Mouse (Mus musculus): ENCODE data around the gene Galk2. TPM values are rescaled to one million over a fixed set of nuclear protein-coding genes. Genes with fewer than 3 reads are reported as not detected.

The Galk2 gene
- polyA plus RNA-seq, 1 experiment = 6.2 TPM

DNA sequence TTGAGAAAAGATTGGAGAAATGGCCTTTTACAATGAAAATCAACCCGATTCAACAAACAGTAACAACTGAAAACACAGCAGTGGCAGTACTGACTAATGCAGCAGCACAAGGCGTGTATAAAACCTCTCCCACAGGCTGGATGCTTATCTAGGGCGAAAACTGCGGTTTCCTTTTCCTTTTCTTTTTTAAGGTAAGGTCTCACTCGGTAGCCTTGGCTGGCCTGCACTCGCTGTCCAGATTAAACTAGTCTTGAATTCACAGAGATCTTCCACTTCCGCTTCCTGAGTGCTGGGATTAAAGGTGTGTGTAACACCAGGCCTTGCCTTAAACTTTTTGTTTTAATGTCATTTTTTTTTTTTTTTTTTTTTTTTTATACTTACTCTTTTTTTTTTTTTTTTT is 20.8 kb upstream of the Galk2 start:
- WGBS = 74% methylated on average over 7 of the region's 7 CpGs
- H3K4me3 ChIP-seq (replicated peaks; ENCODE audit: control insufficient read depth, low read depth, low read length) = no peak overlapping the region
- no peak overlapping the region for H3K27ac ChIP-seq (ENCODE audit: control insufficient read depth, insufficient read depth, low read depth, low read length, poor library complexity)
- H3K4me1 ChIP-seq (ENCODE audit: control insufficient read depth, insufficient read depth, low read length) = no peaks in the 10 kb centered on the region
- TF ChIP-seq POLR2A (IDR thresholded peaks at IDR 0.05; ENCODE audit: borderline replicate concordance, control insufficient read depth, low read depth, low read length) (no peak), CTCF (IDR thresholded peaks at IDR 0.05; ENCODE audit: control insufficient read depth, insufficient read depth, low read length) (no peak)

DNA sequence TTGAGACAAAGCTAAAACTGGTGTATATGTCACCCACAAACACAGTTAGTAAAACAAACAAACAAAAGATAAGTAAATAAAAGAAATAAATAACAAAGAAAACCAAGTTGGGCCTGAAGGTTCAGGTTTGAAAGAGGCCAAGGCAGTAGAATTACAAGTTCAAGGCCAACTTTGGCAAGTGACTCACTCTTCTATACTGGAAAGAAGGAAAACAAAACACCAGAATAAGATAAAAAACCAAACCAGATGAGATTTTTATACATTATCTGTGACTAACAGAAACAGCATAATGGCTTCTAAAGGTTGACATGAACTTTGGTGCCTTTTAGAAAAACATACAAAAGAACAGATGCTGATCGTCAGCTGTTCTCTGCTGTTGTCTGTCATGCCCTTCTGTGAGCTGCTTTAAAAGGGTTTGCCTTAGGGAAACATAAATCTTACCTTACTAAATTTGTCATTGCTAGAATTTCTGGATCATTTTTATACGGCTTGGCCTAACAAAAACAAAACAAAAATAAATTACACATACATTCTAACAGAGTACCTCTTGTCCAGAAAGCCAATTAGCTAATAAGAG is 20.1 kb upstream of the Galk2 start:
- TF ChIP-seq CTCF (IDR thresholded peaks at IDR 0.05; ENCODE audit: control insufficient read depth, insufficient read depth, low read length) (no peak), POLR2A (IDR thresholded peaks at IDR 0.05; ENCODE audit: borderline replicate concordance, control insufficient read depth, low read depth, low read length) (no peak)
- WGBS = 86% methylated on average over 2 of the region's 2 CpGs
- no peak overlapping the region for H3K4me3 ChIP-seq (replicated peaks; ENCODE audit: control insufficient read depth, low read depth, low read length)
- H3K27ac ChIP-seq (ENCODE audit: control insufficient read depth, insufficient read depth, low read depth, low read length, poor library complexity) = no peak overlapping the region
- H3K4me1 ChIP-seq (ENCODE audit: control insufficient read depth, insufficient read depth, low read length) = no peaks in the 10 kb centered on the region

DNA sequence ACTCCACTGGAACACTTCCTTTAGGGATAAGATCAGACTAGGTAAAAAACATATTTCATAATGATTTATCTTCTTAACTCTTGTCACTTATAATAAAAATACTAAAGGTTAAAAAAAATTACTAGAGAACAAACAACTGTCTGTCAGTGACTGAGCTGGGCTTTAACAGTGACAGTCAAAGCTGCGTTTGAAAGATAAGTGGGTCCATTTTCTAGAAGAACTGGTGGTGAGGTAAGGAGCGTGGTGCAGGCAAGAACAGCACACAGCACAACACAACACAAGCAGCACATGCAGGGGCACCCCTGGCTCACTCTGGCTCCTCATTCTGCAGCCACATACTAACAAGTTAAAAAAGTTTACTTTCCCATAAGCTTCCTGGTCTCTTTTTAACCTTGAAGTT is 7.7 kb upstream of the Galk2 start:
- Histone ChIP-seq H3K27ac (ENCODE audit: control insufficient read depth, insufficient read depth, low read depth, low read length, poor library complexity) (no peak overlapping the region), H3K4me1 (ENCODE audit: control insufficient read depth, insufficient read depth, low read length) (no peaks in the 10 kb centered on the region; the same call in 1 of the 2 replicates), H3K4me3 (replicated peaks; ENCODE audit: control insufficient read depth, low read depth, low read length) (no peak overlapping the region)
- 65% methylated on average over 2 of the region's 2 CpGs for WGBS
- no peak for TF ChIP-seq POLR2A (IDR thresholded peaks at IDR 0.05; ENCODE audit: borderline replicate concordance, control insufficient read depth, low read depth, low read length)
- TF ChIP-seq CTCF (IDR thresholded peaks at IDR 0.05; ENCODE audit: control insufficient read depth, insufficient read depth, low read length) = no peak

DNA sequence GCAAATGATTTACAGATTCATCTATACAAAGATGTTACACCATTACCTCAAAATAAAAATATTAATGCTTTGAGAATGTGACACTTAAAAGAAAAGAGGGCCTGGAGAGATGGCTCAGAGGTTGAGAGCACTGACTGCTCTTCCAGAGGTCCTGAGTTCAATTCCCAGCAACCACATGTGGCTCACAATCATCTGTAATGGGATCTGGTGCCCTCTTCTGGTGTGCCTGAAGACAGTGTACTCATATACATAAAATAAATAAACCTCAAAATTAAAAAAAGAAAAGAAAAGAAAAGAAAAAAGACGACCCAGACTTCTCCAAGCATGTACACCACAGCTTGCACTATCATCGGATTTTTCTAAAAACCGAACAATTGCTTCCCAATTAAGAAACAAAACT is 1.2 kb upstream of the Galk2 start:
- Histone ChIP-seq H3K4me1 (ENCODE audit: control insufficient read depth, insufficient read depth, low read length) (no peaks in the 10 kb centered on the region; the same call in 1 of the 2 replicates), H3K27ac (ENCODE audit: control insufficient read depth, insufficient read depth, low read depth, low read length, poor library complexity) (no peak overlapping the region), H3K4me3 (replicated peaks; ENCODE audit: control insufficient read depth, low read depth, low read length) (no peak overlapping the region)
- 34% methylated on average over 3 of the region's 3 CpGs for WGBS
- TF ChIP-seq CTCF (IDR thresholded peaks at IDR 0.05; ENCODE audit: control insufficient read depth, insufficient read depth, low read length) (no peak), POLR2A (IDR thresholded peaks at IDR 0.05; ENCODE audit: borderline replicate concordance, control insufficient read depth, low read depth, low read length) (no peak)

DNA sequence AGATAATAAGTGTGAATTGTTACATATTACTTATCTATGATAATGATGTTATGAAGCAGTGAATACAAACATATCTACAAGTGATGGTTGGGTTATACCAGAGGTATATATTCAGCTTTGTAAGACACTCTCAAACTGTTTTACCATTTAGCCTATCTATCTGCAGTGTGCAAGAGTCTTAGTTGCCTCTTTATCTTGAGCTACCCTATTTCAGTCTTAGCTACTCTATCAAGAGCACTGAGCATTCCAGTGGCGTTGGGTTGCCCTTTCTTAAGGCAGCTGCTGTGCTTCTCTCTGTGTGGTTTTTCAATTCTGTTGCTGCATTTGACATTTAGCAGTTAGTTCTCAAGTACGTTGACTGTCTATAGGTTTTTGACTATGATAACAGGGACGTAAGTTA is 4.9 kb downstream of the Galk2 start:
- Histone ChIP-seq H3K27ac (ENCODE audit: control insufficient read depth, insufficient read depth, low read depth, low read length, poor library complexity) (no peak overlapping the region), H3K4me1 (ENCODE audit: control insufficient read depth, insufficient read depth, low read length) (no peaks in the 10 kb centered on the region; the same call in 1 of the 2 replicates), H3K4me3 (replicated peaks; ENCODE audit: control insufficient read depth, low read depth, low read length) (no peak overlapping the region)
- WGBS = 75% methylated on average over 3 of the region's 3 CpGs
- TF ChIP-seq CTCF (IDR thresholded peaks at IDR 0.05; ENCODE audit: control insufficient read depth, insufficient read depth, low read length) (no peak), POLR2A (IDR thresholded peaks at IDR 0.05; ENCODE audit: borderline replicate concordance, control insufficient read depth, low read depth, low read length) (no peak)

DNA sequence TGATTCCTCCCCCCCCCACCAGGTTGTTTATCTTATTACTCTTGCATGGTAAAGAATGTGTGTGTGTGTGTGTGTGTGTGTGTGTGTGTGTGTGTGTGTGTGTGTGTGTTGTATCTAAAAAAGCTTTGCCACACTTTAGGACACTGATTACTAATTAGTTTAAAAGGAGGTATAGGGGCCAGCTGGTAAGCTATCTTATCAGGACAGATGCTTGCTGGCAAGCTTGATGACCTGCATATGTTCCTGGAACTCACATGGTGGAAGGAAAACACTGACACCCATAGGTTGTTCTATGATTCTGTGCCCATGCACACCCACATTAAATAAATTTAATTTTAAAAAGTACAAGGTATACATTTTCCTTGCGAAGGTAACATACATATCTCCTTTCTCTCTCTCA is 5.6 kb downstream of the Galk2 start:
- TF ChIP-seq CTCF (IDR thresholded peaks at IDR 0.05; ENCODE audit: control insufficient read depth, insufficient read depth, low read length) (no peak), POLR2A (IDR thresholded peaks at IDR 0.05; ENCODE audit: borderline replicate concordance, control insufficient read depth, low read depth, low read length) (no peak)
- H3K27ac ChIP-seq (ENCODE audit: control insufficient read depth, insufficient read depth, low read depth, low read length, poor library complexity) = no peak overlapping the region
- 78% methylated on average over 1 of the region's 1 CpGs for WGBS
- no peaks in the 10 kb centered on the region; the same call in 1 of the 2 replicates for H3K4me1 ChIP-seq (ENCODE audit: control insufficient read depth, insufficient read depth, low read length)
- H3K4me3 ChIP-seq (replicated peaks; ENCODE audit: control insufficient read depth, low read depth, low read length) = no peak overlapping the region

DNA sequence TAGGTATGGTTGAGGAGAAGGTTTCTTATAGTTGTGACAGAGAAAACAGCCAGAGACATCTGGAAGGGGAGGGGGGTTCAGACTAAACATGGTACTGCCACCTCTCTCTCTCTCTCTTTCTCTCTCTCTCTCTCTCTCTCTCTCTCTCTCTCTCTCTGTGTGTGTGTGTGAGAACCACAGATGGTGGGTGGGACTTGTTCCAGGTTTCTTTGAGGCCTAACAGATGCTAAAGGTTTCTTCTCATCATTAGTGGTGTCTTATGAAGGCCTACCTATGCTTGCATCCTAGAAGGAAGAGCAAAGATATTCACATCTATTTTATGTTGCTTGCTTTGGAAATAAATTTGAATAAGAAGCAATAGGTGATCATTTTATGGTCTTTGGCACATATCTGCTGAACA is 6.7 kb downstream of the Galk2 start:
- TF ChIP-seq CTCF (IDR thresholded peaks at IDR 0.05; ENCODE audit: control insufficient read depth, insufficient read depth, low read length) = no peak
- TF ChIP-seq POLR2A (IDR thresholded peaks at IDR 0.05; ENCODE audit: borderline replicate concordance, control insufficient read depth, low read depth, low read length) = no peak
- Histone ChIP-seq H3K4me1 (ENCODE audit: control insufficient read depth, insufficient read depth, low read length) (no peaks in the 10 kb centered on the region; the same call in 1 of the 2 replicates), H3K27ac (ENCODE audit: control insufficient read depth, insufficient read depth, low read depth, low read length, poor library complexity) (no peak overlapping the region), H3K4me3 (replicated peaks; ENCODE audit: control insufficient read depth, low read depth, low read length) (no peak overlapping the region)

DNA sequence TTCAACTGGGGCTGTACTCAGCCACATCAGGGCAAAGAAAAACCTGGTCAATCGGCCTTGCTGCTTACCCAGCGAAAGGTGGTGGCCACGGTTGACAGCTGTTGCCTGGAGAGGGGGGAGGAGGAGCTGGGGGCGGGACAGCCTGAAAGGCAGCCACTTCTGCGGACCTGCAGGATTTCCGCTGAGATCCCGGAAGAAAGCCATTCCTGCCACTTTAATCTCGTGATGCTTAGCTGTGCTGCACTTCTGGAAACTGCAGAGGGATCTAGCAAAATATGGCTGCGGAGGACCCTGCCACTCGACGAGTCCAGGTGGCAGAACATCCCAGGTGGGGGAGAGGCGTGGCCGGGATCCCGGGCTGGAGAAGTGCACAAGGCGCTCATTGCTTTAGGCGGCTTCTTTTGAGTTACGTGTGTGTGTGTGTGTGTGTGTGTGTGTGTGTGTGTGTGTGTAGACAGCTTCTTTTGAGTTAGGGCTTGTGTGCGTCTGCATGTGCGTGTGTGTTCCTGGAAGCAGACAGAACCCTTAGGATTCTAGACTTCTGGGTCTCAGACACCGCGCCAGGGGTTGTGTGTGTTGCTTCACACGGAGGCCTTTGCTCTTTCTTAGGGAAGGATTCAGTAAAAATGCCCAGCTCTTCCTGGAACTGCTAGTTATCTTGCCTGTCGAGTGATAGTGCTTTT is 7.3 kb downstream of the Galk2 start:
- Histone ChIP-seq H3K4me3 (replicated peaks; ENCODE audit: control insufficient read depth, low read depth, low read length) (peak overlapping the region; percentile 83), H3K4me1 (ENCODE audit: control insufficient read depth, insufficient read depth, low read length) (no peaks in the 10 kb centered on the region; the same call in 1 of the 2 replicates), H3K27ac (ENCODE audit: control insufficient read depth, insufficient read depth, low read depth, low read length, poor library complexity) (no peak overlapping the region)
- WGBS = 3% methylated on average over 23 of the region's 23 CpGs
- TF ChIP-seq POLR2A (IDR thresholded peaks at IDR 0.05; ENCODE audit: borderline replicate concordance, control insufficient read depth, low read depth, low read length) (no peak), CTCF (IDR thresholded peaks at IDR 0.05; ENCODE audit: control insufficient read depth, insufficient read depth, low read length) (no peak)
